Mouse (Mus musculus): Measurements from ENCODE around the gene Crk. TPM values are rescaled to one million over a fixed set of nuclear protein-coding genes. Genes with fewer than 3 reads are reported as not detected.

Gene Crk
- polyA plus RNA-seq, 1 experiment from 2014 or later: 134 TPM

DNA sequence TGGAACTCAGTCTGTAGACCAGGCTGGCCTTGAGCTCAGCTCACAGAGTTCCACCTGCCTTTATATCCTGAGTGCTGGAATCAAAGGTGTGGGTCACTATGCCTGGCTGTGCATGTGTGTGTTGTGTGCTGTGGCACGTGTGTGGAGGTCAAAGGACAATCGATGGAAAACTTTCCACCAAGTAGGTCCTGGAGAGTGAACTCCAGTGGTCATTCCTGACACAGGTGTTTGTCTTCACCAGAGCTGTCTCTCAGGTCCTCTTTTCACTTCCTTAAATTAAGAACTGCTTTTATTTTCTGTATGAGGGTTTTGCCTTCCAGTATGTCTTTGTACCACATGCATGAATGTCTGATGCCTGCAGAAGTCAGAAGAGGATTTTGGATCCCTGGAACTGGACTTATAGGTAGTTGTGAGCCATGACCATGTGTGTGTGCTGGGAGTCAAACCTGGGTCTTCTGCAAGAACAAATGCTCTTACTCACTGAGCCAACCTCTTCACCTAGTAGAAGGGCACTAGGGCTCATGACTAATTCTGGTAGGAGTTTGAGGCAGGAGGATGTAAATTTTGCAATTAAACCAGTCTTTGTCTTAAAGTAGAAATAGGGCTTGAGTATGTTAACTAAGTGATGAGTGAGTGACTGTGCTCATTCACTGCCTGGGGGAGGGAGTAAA is 58.9 kb downstream of the Crk start:
- WGBS: 96% methylated on average over 2 of the region's 2 CpGs
- Histone ChIP-seq H3K36me3 (ENCODE audit: control insufficient read depth, insufficient read depth, low read length) (0 out of 2 replicates have a peak, but pooled peaks cover 3% of the 10 kb centered on the region), H3K27me3 (ENCODE audit: control insufficient read depth, insufficient read depth, low read length) (no peaks in the 10 kb centered on the region)

GRCm38 (mm10) chr11:75738477-75738821 is 59.4 kb downstream of the Crk start:
- Histone ChIP-seq H3K9me3 (ENCODE audit: control insufficient read depth, low read length) (no peaks in the 10 kb centered on the region), H3K4me3 (ENCODE audit: low read depth, low read length) (no peak overlapping the region), H3K4me1 (ENCODE audit: control insufficient read depth, insufficient read depth, low read length) (peaks cover 17% of the 10 kb centered on the region), H3K36me3 (ENCODE audit: control insufficient read depth, insufficient read depth, low read length) (0 out of 2 replicates have a peak, but pooled peaks cover 3% of the 10 kb centered on the region), H3K4me2 (ENCODE audit: low read depth) (no peak overlapping the region), H3K27me3 (ENCODE audit: control insufficient read depth, insufficient read depth, low read length) (no peaks in the 10 kb centered on the region), H3K9ac (ENCODE audit: low read length) (no peak overlapping the region), H3K27ac (ENCODE audit: low read depth, low read length) (no peak overlapping the region)
- ATAC-seq (ENCODE audit: insufficient read depth, low FRiP score, low TSS enrichment) (no peak), DNase-seq (ENCODE audit: low spot score) (no peak)
- WGBS: 98% methylated on average over 7 of the region's 7 CpGs

More for the DNA sequence above, 58.9 kb downstream of the Crk start:
- Histone ChIP-seq H3K4me1 (ENCODE audit: control insufficient read depth, insufficient read depth, low read length) (peaks cover 17% of the 10 kb centered on the region), H3K27ac (ENCODE audit: low read depth, low read length) (no peak overlapping the region), H3K4me2 (ENCODE audit: low read depth) (no peak overlapping the region), H3K4me3 (ENCODE audit: low read depth, low read length) (no peak overlapping the region), H3K9me3 (ENCODE audit: control insufficient read depth, low read length) (no peaks in the 10 kb centered on the region), H3K9ac (ENCODE audit: low read length) (no peak overlapping the region)
- ATAC-seq (ENCODE audit: insufficient read depth, low FRiP score, low TSS enrichment) (no peak), DNase-seq (ENCODE audit: low spot score) (no peak)

GRCm38 (mm10) chr11:75740204-75740603 is 61.1 kb downstream of the Crk start:
- no peak overlapping the region for H3K4me2 ChIP-seq (ENCODE audit: low read depth)
- peaks cover 9% of the 10 kb centered on the region for H3K4me1 ChIP-seq (ENCODE audit: control insufficient read depth, insufficient read depth, low read length)
- no peak overlapping the region for H3K4me3 ChIP-seq (ENCODE audit: low read depth, low read length)
- WGBS: 91% methylated on average over 3 of the region's 3 CpGs
- no peak overlapping the region for H3K27ac ChIP-seq (ENCODE audit: low read depth, low read length)
- DNase-seq (ENCODE audit: low spot score) (no peak), ATAC-seq (ENCODE audit: insufficient read depth, low FRiP score, low TSS enrichment) (no peak)
- no peaks in the 10 kb centered on the region for H3K27me3 ChIP-seq (ENCODE audit: control insufficient read depth, insufficient read depth, low read length)
- H3K9ac ChIP-seq (ENCODE audit: low read length): no peak overlapping the region
- no peaks in the 10 kb centered on the region for H3K9me3 ChIP-seq (ENCODE audit: control insufficient read depth, low read length)
- H3K36me3 ChIP-seq (ENCODE audit: control insufficient read depth, insufficient read depth, low read length): 0 out of 2 replicates have a peak, but pooled peaks cover 3% of the 10 kb centered on the region

DNA sequence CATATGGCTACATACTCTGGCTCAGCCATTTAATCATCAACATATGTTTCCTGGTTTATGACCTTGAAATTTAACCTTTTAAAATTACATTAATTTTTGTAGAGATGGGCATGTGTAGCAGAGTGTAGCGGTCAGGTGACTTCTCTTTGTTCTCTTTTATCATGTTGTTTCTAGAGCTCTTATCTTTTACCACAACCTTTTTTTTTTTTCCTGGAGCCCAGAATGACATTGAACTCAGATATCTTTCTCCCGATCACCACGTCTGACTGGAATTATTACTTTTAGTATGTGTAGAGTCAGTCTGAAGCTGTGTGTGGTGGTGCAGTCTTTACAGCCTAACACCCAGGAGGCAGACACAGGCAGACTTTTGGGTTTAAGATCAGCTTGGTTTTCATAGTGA is 62.6 kb downstream of the Crk start:
- no peak overlapping the region for H3K4me2 ChIP-seq (ENCODE audit: low read depth)
- H3K36me3 ChIP-seq (ENCODE audit: control insufficient read depth, insufficient read depth, low read length): 0 out of 2 replicates have a peak, but pooled peaks cover 3% of the 10 kb centered on the region
- ATAC-seq (ENCODE audit: insufficient read depth, low FRiP score, low TSS enrichment) (no peak), DNase-seq (ENCODE audit: low spot score) (no peak)
- 88% methylated on average over 3 of the region's 3 CpGs for WGBS
- H3K27me3 ChIP-seq (ENCODE audit: control insufficient read depth, insufficient read depth, low read length): no peaks in the 10 kb centered on the region
- peaks cover under 1% of the 10 kb centered on the region; the same call in 1 of the 2 replicates for H3K4me1 ChIP-seq (ENCODE audit: control insufficient read depth, insufficient read depth, low read length)
- no peak overlapping the region for H3K4me3 ChIP-seq (ENCODE audit: low read depth, low read length)
- H3K9ac ChIP-seq (ENCODE audit: low read length): no peak overlapping the region
- no peak overlapping the region for H3K27ac ChIP-seq (ENCODE audit: low read depth, low read length)
- H3K9me3 ChIP-seq (ENCODE audit: control insufficient read depth, low read length): no peaks in the 10 kb centered on the region

DNA sequence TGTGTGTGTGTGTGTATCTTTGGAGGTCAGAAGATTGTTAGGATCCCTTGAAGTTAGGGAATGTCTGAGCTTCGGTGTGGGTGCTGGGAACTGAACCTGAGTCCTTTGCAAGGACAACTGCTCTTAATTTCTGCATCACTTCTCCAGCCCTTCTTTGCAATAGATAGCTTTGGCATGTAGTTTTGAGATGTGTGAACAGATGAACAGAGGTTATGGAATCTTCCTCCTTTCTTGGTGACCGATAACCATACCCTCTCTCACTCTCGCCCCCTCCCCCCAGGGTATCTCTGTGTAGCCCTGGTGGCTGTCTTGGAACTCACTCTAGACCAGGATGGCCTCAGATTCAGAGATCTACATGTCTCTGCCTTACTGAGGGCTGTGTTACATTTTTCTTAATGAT is 65.7 kb downstream of the Crk start:
- H3K27me3 ChIP-seq (ENCODE audit: control insufficient read depth, insufficient read depth, low read length): no peaks in the 10 kb centered on the region
- H3K4me2 ChIP-seq (ENCODE audit: low read depth): no peak overlapping the region
- H3K27ac ChIP-seq (ENCODE audit: low read depth, low read length): no peak overlapping the region
- H3K4me3 ChIP-seq (ENCODE audit: low read depth, low read length): no peak overlapping the region
- DNase-seq (ENCODE audit: low spot score) (no peak), ATAC-seq (ENCODE audit: insufficient read depth, low FRiP score, low TSS enrichment) (no peak)
- H3K9ac ChIP-seq (ENCODE audit: low read length): no peak overlapping the region
- peaks cover 6% of the 10 kb centered on the region; the same call in 1 of the 2 replicates for H3K4me1 ChIP-seq (ENCODE audit: control insufficient read depth, insufficient read depth, low read length)
- peaks cover 2% of the 10 kb centered on the region; the same call in 1 of the 2 replicates for H3K36me3 ChIP-seq (ENCODE audit: control insufficient read depth, insufficient read depth, low read length)
- WGBS: 97% methylated on average over 3 of the region's 3 CpGs
- no peaks in the 10 kb centered on the region for H3K9me3 ChIP-seq (ENCODE audit: control insufficient read depth, low read length)

DNA sequence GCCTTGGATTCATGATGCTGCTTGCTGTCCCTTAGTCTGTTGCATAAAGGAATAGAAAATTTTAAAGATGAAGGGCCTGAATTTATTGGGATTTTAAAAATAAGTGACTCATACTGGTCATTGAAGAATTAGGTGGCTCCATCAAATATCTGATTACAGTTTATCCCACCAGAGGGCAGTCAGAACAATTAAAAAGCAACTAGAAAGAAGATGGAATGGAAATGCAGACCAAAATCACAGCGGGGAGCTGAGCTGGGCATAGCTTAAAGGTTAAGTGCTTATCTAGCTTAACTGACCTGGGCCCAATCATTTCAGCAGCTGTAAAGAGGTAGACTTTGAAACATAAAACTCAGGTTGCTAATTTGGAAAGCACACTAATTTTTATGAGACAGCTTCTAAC is 71.5 kb downstream of the Crk start:
- no peak overlapping the region for H3K4me2 ChIP-seq (ENCODE audit: low read depth)
- DNase-seq (ENCODE audit: low spot score) (no peak), ATAC-seq (ENCODE audit: insufficient read depth, low FRiP score, low TSS enrichment) (no peak)
- peaks cover 6% of the 10 kb centered on the region; the same call in 1 of the 2 replicates for H3K4me1 ChIP-seq (ENCODE audit: control insufficient read depth, insufficient read depth, low read length)
- WGBS: 91% methylated on average over 1 of the region's 1 CpGs
- H3K9me3 ChIP-seq (ENCODE audit: control insufficient read depth, low read length): no peaks in the 10 kb centered on the region
- no peaks in the 10 kb centered on the region for H3K27me3 ChIP-seq (ENCODE audit: control insufficient read depth, insufficient read depth, low read length)
- no peak overlapping the region for H3K9ac ChIP-seq (ENCODE audit: low read length)
- H3K36me3 ChIP-seq (ENCODE audit: control insufficient read depth, insufficient read depth, low read length): peaks cover 4% of the 10 kb centered on the region; the same call in 1 of the 2 replicates
- no peak overlapping the region for H3K27ac ChIP-seq (ENCODE audit: low read depth, low read length)
- no peak overlapping the region for H3K4me3 ChIP-seq (ENCODE audit: low read depth, low read length)

DNA sequence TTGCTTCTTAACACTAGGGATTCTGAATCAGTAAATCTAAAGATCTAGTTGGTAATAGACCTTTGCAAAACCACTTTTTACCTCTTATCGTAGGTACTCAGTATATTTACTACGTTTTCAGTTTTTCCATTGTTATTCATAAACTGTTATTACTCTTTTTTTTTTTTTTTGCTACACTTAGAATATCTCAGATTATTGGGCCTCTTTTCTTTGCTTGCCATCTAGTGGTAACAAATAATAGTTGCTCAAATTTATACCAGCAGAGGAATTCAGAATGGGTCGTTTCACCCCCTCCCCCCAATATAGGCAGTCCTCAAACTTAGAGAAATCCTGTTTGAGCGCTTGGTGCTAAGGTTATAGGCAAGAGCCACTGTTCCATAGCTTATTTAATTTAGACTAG is 72.0 kb downstream of the Crk start:
- H3K9ac ChIP-seq (ENCODE audit: low read length): no peak overlapping the region
- no peak overlapping the region for H3K4me3 ChIP-seq (ENCODE audit: low read depth, low read length)
- ATAC-seq (ENCODE audit: insufficient read depth, low FRiP score, low TSS enrichment) (no peak), DNase-seq (ENCODE audit: low spot score) (no peak)
- no peaks in the 10 kb centered on the region for H3K9me3 ChIP-seq (ENCODE audit: control insufficient read depth, low read length)
- H3K4me1 ChIP-seq (ENCODE audit: control insufficient read depth, insufficient read depth, low read length): peaks cover 6% of the 10 kb centered on the region; the same call in 1 of the 2 replicates
- no peaks in the 10 kb centered on the region for H3K27me3 ChIP-seq (ENCODE audit: control insufficient read depth, insufficient read depth, low read length)
- H3K4me2 ChIP-seq (ENCODE audit: low read depth): no peak overlapping the region
- peaks cover 5% of the 10 kb centered on the region; the same call in 1 of the 2 replicates for H3K36me3 ChIP-seq (ENCODE audit: control insufficient read depth, insufficient read depth, low read length)
- no peak overlapping the region for H3K27ac ChIP-seq (ENCODE audit: low read depth, low read length)
- 87% methylated on average over 4 of the region's 4 CpGs for WGBS

Other genes starting within 250 kb of the Crk start
- 0.15 and 0.17 TPM in 2 replicates for gene Serpinf2, start 239.7 kb upstream of the Crk start, polyA plus RNA-seq (2014; fragmentation: Nextera tagmentation; extraction: Ambion mirVana)
- 5.3 and 6.2 TPM in 2 replicates for gene Wdr81, start 224.5 kb upstream of the Crk start, polyA plus RNA-seq (2014; fragmentation: Nextera tagmentation; extraction: Ambion mirVana)
- gene Tlcd2, start 217.5 kb upstream of the Crk start, polyA plus RNA-seq (2014; fragmentation: Nextera tagmentation; extraction: Ambion mirVana): 8.7 and 11.0 TPM in 2 replicates
- gene Prpf8, start 192.4 kb upstream of the Crk start, polyA plus RNA-seq (2014; fragmentation: Nextera tagmentation; extraction: Ambion mirVana): 113 and 123 TPM in 2 replicates
- 0.50 and 0.56 TPM in 2 replicates for gene Rilp, start 169.2 kb upstream of the Crk start, polyA plus RNA-seq (2014; fragmentation: Nextera tagmentation; extraction: Ambion mirVana)
- 4.4 and 4.8 TPM in 2 replicates for gene Scarf1, start 165.7 kb upstream of the Crk start, polyA plus RNA-seq (2014; fragmentation: Nextera tagmentation; extraction: Ambion mirVana)
- gene Slc43a2, start 147.6 kb upstream of the Crk start, polyA plus RNA-seq (2014; fragmentation: Nextera tagmentation; extraction: Ambion mirVana): 5.6 and 6.6 TPM in 2 replicates
- 90.5 TPM in 2 replicates for gene Pitpna, start 91.2 kb upstream of the Crk start, polyA plus RNA-seq (2014; fragmentation: Nextera tagmentation; extraction: Ambion mirVana)
- gene Inpp5k, start 48.3 kb upstream of the Crk start, polyA plus RNA-seq (2014; fragmentation: Nextera tagmentation; extraction: Ambion mirVana): 26.2 and 28.4 TPM in 2 replicates
- gene Myo1c, start 28.8 kb upstream of the Crk start, polyA plus RNA-seq (2014; fragmentation: Nextera tagmentation; extraction: Ambion mirVana): 13.0 and 13.8 TPM in 2 replicates
- gene Ywhae, start 53.6 kb downstream of the Crk start, polyA plus RNA-seq (2014; fragmentation: Nextera tagmentation; extraction: Ambion mirVana): 1,480 and 1,520 TPM in 2 replicates
- gene Doc2b, start 116.8 kb downstream of the Crk start, polyA plus RNA-seq (2014; fragmentation: Nextera tagmentation; extraction: Ambion mirVana): 0.23 and 0.26 TPM in 2 replicates